Mouse (Mus musculus): ENCODE measurements around the gene Srpk1. TPM values are rescaled to one million over a fixed set of nuclear protein-coding genes. Genes with fewer than 3 reads are reported as not detected.
A peak's percentile ranks its signal among the peaks of the same experiment; 100 is the strongest.

Gene Srpk1
- polyA plus RNA-seq, 1 experiment from 2014 or later = 37.1 TPM

- no peak for ATAC-seq
- Histone ChIP-seq H3K4me2 (replicated peaks; ENCODE audit: low read depth, low read length) (no peak overlapping the region), H3K4me1 (ENCODE audit: insufficient read depth, low read depth, low read length) (no peaks in the 10 kb centered on the region), H3K9ac (replicated peaks; ENCODE audit: low read depth) (no peak overlapping the region), H3K27me3 (replicated peaks; ENCODE audit: insufficient read depth, low read length) (no peaks in the 10 kb centered on the region), H3K9me3 (ENCODE audit: low read length) (no peaks in the 10 kb centered on the region), H3K36me3 (ENCODE audit: insufficient read depth, low read length) (no peaks in the 10 kb centered on the region), H3K27ac (ENCODE audit: low read length) (no peak overlapping the region), H3K4me3 (ENCODE audit: low read depth, low read length) (no peak overlapping the region)
- no peak for TF ChIP-seq EP300 (IDR thresholded peaks at IDR 0.05)
- TF ChIP-seq CTCF (IDR thresholded peaks at IDR 0.05) = peak; percentile 28; the same call in 1 of the 2 replicates
- DNase-seq (ENCODE audit: low spot score) = no peak
- 48% methylated on average over 12 of the region's 12 CpGs for whole genome bisulfite sequencing
Observed at GRCm38 (mm10) chr17:28537881-28538280, 84.6 kb downstream of the Srpk1 start.

Small RNAs within 50 kb of the gene (microRNA-seq; reads per million reads assigned to microRNA genes)
- gene Mir6969 = not detected

Other genes starting within 250 kb of the Srpk1 start
- 15.8 and 26.9 TPM in 2 replicates for gene Fkbp5, start 105.2 kb downstream of the Srpk1 start, polyA plus RNA-seq (2015; fragmentation: Nextera tagmentation; extraction: Ambion mirVana)
- not detected in 2 replicates for gene Armc12, start 91.9 kb downstream of the Srpk1 start, polyA plus RNA-seq (2015; fragmentation: Nextera tagmentation; extraction: Ambion mirVana)
- gene Clpsl2, start 73.3 kb downstream of the Srpk1 start, polyA plus RNA-seq (2015; fragmentation: Nextera tagmentation; extraction: Ambion mirVana) = not detected in 2 replicates
- 0.32 and 0.42 TPM in 2 replicates for gene Clps, start 61.9 kb downstream of the Srpk1 start, polyA plus RNA-seq (2015; fragmentation: Nextera tagmentation; extraction: Ambion mirVana)
- gene Lhfpl5, start 47.1 kb downstream of the Srpk1 start, polyA plus RNA-seq (2015; fragmentation: Nextera tagmentation; extraction: Ambion mirVana) = 0.07 and 0.25 TPM in 2 replicates
- 0.60 and 0.68 TPM in 2 replicates for gene Slc26a8, start 67.5 kb upstream of the Srpk1 start, polyA plus RNA-seq (2015; fragmentation: Nextera tagmentation; extraction: Ambion mirVana)
- gene Mapk14, start 68.6 kb upstream of the Srpk1 start, polyA plus RNA-seq (2015; fragmentation: Nextera tagmentation; extraction: Ambion mirVana) = 31.9 and 34.0 TPM in 2 replicates
- 2.0 and 2.4 TPM in 2 replicates for gene AC170998.1, start 103.4 kb upstream of the Srpk1 start, polyA plus RNA-seq (2015; fragmentation: Nextera tagmentation; extraction: Ambion mirVana)
- gene Mapk13, start 146.6 kb upstream of the Srpk1 start, polyA plus RNA-seq (2015; fragmentation: Nextera tagmentation; extraction: Ambion mirVana) = 46.7 and 46.9 TPM in 2 replicates
- gene Brpf3, start 178.4 kb upstream of the Srpk1 start, polyA plus RNA-seq (2015; fragmentation: Nextera tagmentation; extraction: Ambion mirVana) = 6.0 and 6.2 TPM in 2 replicates
- 0.04 TPM in 1 of 2 replicates, not detected in the other for gene Pnpla1, start 235.7 kb upstream of the Srpk1 start, polyA plus RNA-seq (2015; fragmentation: Nextera tagmentation; extraction: Ambion mirVana)